Mouse (Mus musculus): ENCODE measurements around the gene Olfr178. TPM values are rescaled to one million over a fixed set of nuclear protein-coding genes. Genes with fewer than 3 reads are reported as not detected.

Olfr178 gene
- not detected in 2 replicates for polyA plus RNA-seq (2015; fragmentation: Nextera tagmentation; extraction: Ambion mirVana)

GRCm38 (mm10) chr16:58891963-58892362 is at the start of gene Olfr178:
Olfr178 (minus strand) TSS chr16:58892063.
- 72% methylated on average over 3 of the region's 3 CpGs for WGBS (ENCODE audit: insufficient replicate concordance)
- H3K27me3 ChIP-seq: no peaks in the 10 kb centered on the region
- no peaks in the 10 kb centered on the region for H3K36me3 ChIP-seq (replicated peaks)
- no peak within 1 kb of the TSS for H3K9ac ChIP-seq
- H3K4me2 ChIP-seq: no peak within 1 kb of the TSS
- H3K4me1 ChIP-seq (replicated peaks): no peaks in the 10 kb centered on the region
- H3K4me3 ChIP-seq (replicated peaks): no peak within 1 kb of the TSS
- no peaks in the 10 kb centered on the region for H3K9me3 ChIP-seq (replicated peaks)
- no peak for ATAC-seq (ENCODE audit: insufficient read depth)
- no peak within 1 kb of the TSS for H3K27ac ChIP-seq (replicated peaks)

GRCm38 (mm10) chr16:58929292-58929691 is 37.4 kb upstream of the Olfr178 start, which contains the start of gene Olfr180:
Olfr180 (minus strand) TSS chr16:58929392.
- Histone ChIP-seq H3K27me3 (no peaks in the 10 kb centered on the region), H3K36me3 (replicated peaks) (no peaks in the 10 kb centered on the region), H3K4me1 (replicated peaks) (no peaks in the 10 kb centered on the region), H3K9ac (no peak within 1 kb of the TSS), H3K27ac (replicated peaks) (no peak within 1 kb of the TSS), H3K4me2 (no peak within 1 kb of the TSS), H3K9me3 (replicated peaks) (no peaks in the 10 kb centered on the region), H3K4me3 (replicated peaks) (no peak within 1 kb of the TSS)
- WGBS (ENCODE audit: insufficient replicate concordance): 42% methylated on average over 4 of the region's 4 CpGs
- ATAC-seq (ENCODE audit: insufficient read depth): no peak

- H3K4me1 ChIP-seq (replicated peaks): no peaks in the 10 kb centered on the region
- H3K4me3 ChIP-seq (replicated peaks): no peak within 1 kb of the TSS
- H3K27me3 ChIP-seq: no peaks in the 10 kb centered on the region
- 24% methylated on average over 1 of the region's 1 CpGs for WGBS (ENCODE audit: insufficient replicate concordance)
- no peaks in the 10 kb centered on the region for H3K9me3 ChIP-seq (replicated peaks)
- H3K4me2 ChIP-seq: no peak within 1 kb of the TSS
- ATAC-seq (ENCODE audit: insufficient read depth): no peak
- H3K36me3 ChIP-seq (replicated peaks): no peaks in the 10 kb centered on the region
- no peak within 1 kb of the TSS for H3K27ac ChIP-seq (replicated peaks)
- H3K9ac ChIP-seq: no peak within 1 kb of the TSS
Observed at GRCm38 (mm10) chr16:58928655-58929054, 36.8 kb upstream of the Olfr178 start, which contains the start of gene Olfr181. Olfr181 (minus strand) TSS chr16:58928755.

- no peak overlapping the region for H3K4me3 ChIP-seq (replicated peaks)
- no peak overlapping the region for H3K27ac ChIP-seq (replicated peaks)
- WGBS (ENCODE audit: insufficient replicate concordance): 76% methylated on average over 2 of the region's 2 CpGs
- ATAC-seq (ENCODE audit: insufficient read depth): no peak
- H3K4me1 ChIP-seq (replicated peaks): no peaks in the 10 kb centered on the region
- H3K9me3 ChIP-seq (replicated peaks): no peaks in the 10 kb centered on the region
- H3K36me3 ChIP-seq (replicated peaks): no peaks in the 10 kb centered on the region
- H3K27me3 ChIP-seq: no peaks in the 10 kb centered on the region
- no peak overlapping the region for H3K4me2 ChIP-seq
- H3K9ac ChIP-seq: no peak overlapping the region
Observed at GRCm38 (mm10) chr16:58884416-58884815, 7.4 kb downstream of the Olfr178 start.

GRCm38 (mm10) chr16:58874668-58875067 is 17.2 kb downstream of the Olfr178 start, which contains the start of gene Olfr177:
Olfr177 (minus strand) TSS chr16:58874768.
- Histone ChIP-seq H3K27ac (replicated peaks) (no peak within 1 kb of the TSS), H3K36me3 (replicated peaks) (no peaks in the 10 kb centered on the region), H3K9me3 (replicated peaks) (no peaks in the 10 kb centered on the region), H3K4me1 (replicated peaks) (no peaks in the 10 kb centered on the region), H3K4me2 (no peak within 1 kb of the TSS), H3K4me3 (replicated peaks) (no peak within 1 kb of the TSS), H3K27me3 (no peaks in the 10 kb centered on the region), H3K9ac (no peak within 1 kb of the TSS)
- 27% methylated on average over 1 of the region's 1 CpGs for WGBS (ENCODE audit: insufficient replicate concordance)
- no peak for ATAC-seq (ENCODE audit: insufficient read depth)

DNA sequence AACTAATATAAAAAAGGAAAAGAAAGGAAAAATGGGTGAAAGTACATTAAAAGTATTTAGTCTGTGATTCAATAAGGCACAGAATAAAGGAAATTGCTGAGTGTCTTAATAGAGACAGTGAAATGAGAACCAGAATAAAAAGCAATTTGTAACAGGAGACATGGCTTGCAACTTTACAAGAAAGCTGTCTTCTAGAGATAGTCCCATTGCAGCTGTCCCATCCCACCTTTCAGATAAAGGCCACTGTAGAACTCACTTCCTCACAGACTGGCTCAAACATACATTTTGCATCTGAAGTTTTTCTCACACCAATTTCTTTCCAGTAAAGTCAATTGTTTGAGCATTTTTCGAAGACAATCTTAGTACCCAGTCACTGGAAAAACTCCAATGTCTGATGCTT is 30.4 kb downstream of the Olfr178 start:
- H3K36me3 ChIP-seq (replicated peaks): no peaks in the 10 kb centered on the region
- ATAC-seq (ENCODE audit: insufficient read depth): no peak
- H3K4me1 ChIP-seq (replicated peaks): no peaks in the 10 kb centered on the region
- no peaks in the 10 kb centered on the region for H3K9me3 ChIP-seq (replicated peaks)
- 23% methylated on average over 1 of the region's 1 CpGs for WGBS (ENCODE audit: insufficient replicate concordance)
- H3K27ac ChIP-seq (replicated peaks): no peak overlapping the region
- H3K4me3 ChIP-seq (replicated peaks): no peak overlapping the region
- no peak overlapping the region for H3K9ac ChIP-seq
- no peak overlapping the region for H3K4me2 ChIP-seq
- H3K27me3 ChIP-seq: no peaks in the 10 kb centered on the region

DNA sequence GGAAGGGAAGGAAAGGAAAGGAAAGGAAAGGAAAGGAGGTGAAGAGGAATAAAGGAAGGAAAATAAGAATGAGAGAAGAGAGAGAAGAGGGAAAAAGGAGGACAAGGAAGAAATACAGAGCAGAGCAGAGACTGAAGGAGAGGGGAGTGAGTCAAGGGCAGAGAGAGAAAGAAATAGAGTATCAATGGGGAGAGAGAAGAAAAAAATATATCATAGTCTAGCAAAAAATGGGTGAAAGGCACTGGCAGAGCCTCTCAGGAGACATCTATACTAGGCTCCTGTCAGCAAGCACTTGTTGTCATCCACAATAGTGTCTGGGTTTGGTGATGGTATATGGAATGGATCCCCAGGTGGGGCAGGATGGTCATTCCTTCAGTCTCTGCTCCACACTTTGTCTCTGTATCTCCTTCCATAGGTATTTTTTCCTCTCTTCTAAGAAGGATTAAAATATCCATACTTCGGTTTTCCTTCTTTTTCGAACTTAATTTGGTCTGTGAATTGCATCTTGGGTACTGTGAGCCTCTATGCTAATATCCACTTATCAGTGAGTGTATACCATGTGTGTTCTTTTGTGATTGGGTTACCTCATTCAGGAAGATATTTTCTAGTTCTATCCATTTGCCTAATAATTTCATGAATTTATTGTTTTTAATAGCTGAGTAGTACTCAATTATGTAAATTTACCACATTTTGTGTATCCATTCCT is 31.7 kb downstream of the Olfr178 start:
- Histone ChIP-seq H3K27me3 (no peaks in the 10 kb centered on the region), H3K4me3 (replicated peaks) (no peak overlapping the region), H3K4me2 (no peak overlapping the region), H3K36me3 (replicated peaks) (no peaks in the 10 kb centered on the region), H3K9ac (no peak overlapping the region), H3K9me3 (replicated peaks) (no peaks in the 10 kb centered on the region), H3K4me1 (replicated peaks) (no peaks in the 10 kb centered on the region), H3K27ac (replicated peaks) (no peak overlapping the region)
- WGBS (ENCODE audit: insufficient replicate concordance): 47% methylated on average over 2 of the region's 2 CpGs
- no peak for ATAC-seq (ENCODE audit: insufficient read depth)

Other genes with a start within 250 kb of the Olfr178 start
- gene Cpox, start 221.8 kb downstream of the Olfr178 start, polyA plus RNA-seq (2015; fragmentation: Nextera tagmentation; extraction: Ambion mirVana): 496 and 576 TPM in 2 replicates
- 0.05 and 0.12 TPM in 2 replicates for gene Gpr15, start 173.0 kb downstream of the Olfr178 start, polyA plus RNA-seq (2015; fragmentation: Nextera tagmentation; extraction: Ambion mirVana)
- gene Cldnd1, start 164.2 kb downstream of the Olfr178 start, polyA plus RNA-seq (2015; fragmentation: Nextera tagmentation; extraction: Ambion mirVana): 24.6 and 25.4 TPM in 2 replicates
- not detected in 2 replicates for gene Olfr172, start 128.9 kb downstream of the Olfr178 start, polyA plus RNA-seq (2015; fragmentation: Nextera tagmentation; extraction: Ambion mirVana)
- not detected in 2 replicates for gene Olfr173, start 91.8 kb downstream of the Olfr178 start, polyA plus RNA-seq (2015; fragmentation: Nextera tagmentation; extraction: Ambion mirVana)
- not detected in 2 replicates for gene Olfr175-ps1, start 65.3 kb downstream of the Olfr178 start, polyA plus RNA-seq (2015; fragmentation: Nextera tagmentation; extraction: Ambion mirVana)
- not detected in 2 replicates for gene Olfr177, start 17.3 kb downstream of the Olfr178 start, polyA plus RNA-seq (2015; fragmentation: Nextera tagmentation; extraction: Ambion mirVana)
- not detected in 2 replicates for gene Olfr181, start 36.7 kb upstream of the Olfr178 start, polyA plus RNA-seq (2015; fragmentation: Nextera tagmentation; extraction: Ambion mirVana)
- not detected in 2 replicates for gene Olfr180, start 37.3 kb upstream of the Olfr178 start, polyA plus RNA-seq (2015; fragmentation: Nextera tagmentation; extraction: Ambion mirVana)
- not detected in 2 replicates for gene Olfr183, start 103.3 kb upstream of the Olfr178 start, polyA plus RNA-seq (2015; fragmentation: Nextera tagmentation; extraction: Ambion mirVana)
- gene Olfr186, start 138.2 kb upstream of the Olfr178 start, polyA plus RNA-seq (2015; fragmentation: Nextera tagmentation; extraction: Ambion mirVana): not detected in 2 replicates
- not detected in 2 replicates for gene Olfr187, start 147.7 kb upstream of the Olfr178 start, polyA plus RNA-seq (2015; fragmentation: Nextera tagmentation; extraction: Ambion mirVana)
- not detected in 2 replicates for gene Olfr190, start 185.9 kb upstream of the Olfr178 start, polyA plus RNA-seq (2015; fragmentation: Nextera tagmentation; extraction: Ambion mirVana)
- gene Olfr191, start 197.8 kb upstream of the Olfr178 start, polyA plus RNA-seq (2015; fragmentation: Nextera tagmentation; extraction: Ambion mirVana): not detected in 2 replicates
- gene Olfr193, start 219.8 kb upstream of the Olfr178 start, polyA plus RNA-seq (2015; fragmentation: Nextera tagmentation; extraction: Ambion mirVana): not detected in 2 replicates
- gene Olfr194, start 229.0 kb upstream of the Olfr178 start, polyA plus RNA-seq (2015; fragmentation: Nextera tagmentation; extraction: Ambion mirVana): not detected in 2 replicates

Measured in liver, embryonic 15.5 days (tissue).